Mouse (Mus musculus) embryonic facial prominence, embryonic 14.5 days (tissue): ENCODE results near the gene Erich4. TPM values are rescaled to one million over a fixed set of nuclear protein-coding genes. Genes with fewer than 3 reads are reported as not detected.

ENCODE experiments used
- ATAC-seq: fragments of 200-750 bp; cut with Nextera tagmentation; 2 replicates; pipeline ENCODE4 v1.8.0; 2017; ENCODE audit warnings: low read depth, moderate number of reproducible peaks, moderate TSS enrichment
- DNase-seq: peaks from one replicate; pipeline ENCODE4 v3.0.0-alpha.2; 2015; ENCODE audit warnings: low spot score
- H3K27ac ChIP-seq: fragments of 300-500 bp; sonication (generic); replicated peaks from 2 replicates; pipeline ENCODE4 v1.5.1; 2014; ENCODE audit warnings: low read depth, mild to moderate bottlenecking, low read length, moderate library complexity
- H3K27me3 ChIP-seq: fragments of 300-500 bp; sonication (generic); replicated peaks from 2 replicates; pipeline ENCODE4 v1.6.1; 2014; ENCODE audit warnings: low read length; ENCODE audit not compliant: control insufficient read depth, insufficient read depth
- H3K36me3 ChIP-seq: fragments of 300-500 bp; sonication (generic); 2 replicates; pipeline ENCODE4 v1.6.1; 2014; ENCODE audit warnings: low read length, mixed read lengths; ENCODE audit not compliant: control insufficient read depth, insufficient read depth
- H3K4me1 ChIP-seq: fragments of 300-500 bp; sonication (generic); 2 replicates; pipeline ENCODE4 v1.6.1; 2014; ENCODE audit warnings: antibody characterized with exemption, low read length; ENCODE audit not compliant: control insufficient read depth, insufficient read depth
- H3K4me2 ChIP-seq: fragments of 300-500 bp; sonication (generic); 2 replicates; pipeline ENCODE4 v1.6.1; 2014; ENCODE audit warnings: low read depth, mild to moderate bottlenecking, low read length, moderate library complexity, mixed read lengths
- H3K4me3 ChIP-seq: fragments of 300-500 bp; sonication (generic); 2 replicates; pipeline ENCODE4 v1.5.1; 2014; ENCODE audit warnings: low read depth, mild to moderate bottlenecking, low read length
- H3K9ac ChIP-seq: fragments of 300-500 bp; sonication (generic); 2 replicates; pipeline ENCODE4 v1.6.1; 2014; ENCODE audit warnings: low read depth, mild to moderate bottlenecking, low read length, moderate library complexity, mixed read lengths
- H3K9me3 ChIP-seq: fragments of 300-500 bp; sonication (generic); 2 replicates; pipeline ENCODE4 v1.6.1; 2016; ENCODE audit warnings: low read length; ENCODE audit not compliant: control insufficient read depth
- WGBS: fragments of 180-500 bp; shearing (Covaris S2); extraction: QIAGEN DNeasy Blood & Tissue Kit; methylation state at CpG from one replicate; pipeline ENCODE4 v1.1.7; 2014; 5-methylcytosine and 5-hydroxymethylcytosine counted together
- polyA plus RNA-seq: library from polyadenylated mRNA; unstranded; fragments of >200 nt; fragmentation: Nextera tagmentation; extraction: Ambion mirVana; gene quantifications from 2 replicates; pipeline ENCODE4 v1.2.1, GENCODE M21; 2014

The Erich4 gene
- polyA plus RNA-seq, 1 experiment from 2014 or later = not detected

DNA sequence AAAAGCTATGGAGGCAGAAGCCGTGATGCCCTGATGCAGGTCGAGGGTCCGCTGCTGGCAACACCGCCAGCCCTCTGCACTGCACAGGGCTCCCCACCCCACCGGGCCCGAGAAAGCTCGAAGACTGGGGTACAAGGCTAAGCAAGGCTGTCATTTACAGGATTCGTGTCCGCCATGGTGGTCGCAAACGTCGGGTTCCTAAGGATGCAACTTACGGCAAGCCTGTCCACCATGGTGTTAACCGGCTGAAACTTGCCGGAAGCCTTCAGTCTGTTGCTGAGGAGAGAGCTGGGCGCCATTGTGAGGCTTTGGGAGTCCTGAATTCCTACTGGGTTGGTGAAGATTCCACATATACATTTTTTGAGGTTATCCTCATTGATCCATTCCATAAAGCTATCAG lies 14.3 kb downstream of the Erich4 start:
- 87% methylated on average over 16 of the region's 16 CpGs for WGBS
- H3K27ac ChIP-seq = no peak overlapping the region

GRCm38 (mm10) chr7:25600666-25601065 lies 15.0 kb downstream of the Erich4 start:
- DNase-seq (no peak), ATAC-seq (no peak)
- 83% methylated on average over 11 of the region's 11 CpGs for WGBS

More for the DNA sequence above, 14.3 kb downstream of the Erich4 start:
- no peaks in the 10 kb centered on the region for H3K4me1 ChIP-seq
- DNase-seq (no peak), ATAC-seq (no peak)
- no peaks in the 10 kb centered on the region for H3K9me3 ChIP-seq
- H3K27me3 ChIP-seq = no peaks in the 10 kb centered on the region
- H3K4me2 ChIP-seq = no peak overlapping the region
- H3K36me3 ChIP-seq = no peaks in the 10 kb centered on the region
- H3K9ac ChIP-seq = no peak overlapping the region
- no peak overlapping the region for H3K4me3 ChIP-seq

GRCm38 (mm10) chr7:25599663-25600062 lies 16.0 kb downstream of the Erich4 start:
- DNase-seq (peak; percentile 68), ATAC-seq (no peak)
- no peak overlapping the region for H3K9ac ChIP-seq
- WGBS = 12% methylated on average over 10 of the region's 10 CpGs
- H3K4me2 ChIP-seq = no peak overlapping the region
- H3K27me3 ChIP-seq = no peaks in the 10 kb centered on the region
- H3K36me3 ChIP-seq = no peaks in the 10 kb centered on the region
- H3K4me1 ChIP-seq = no peaks in the 10 kb centered on the region
- no peaks in the 10 kb centered on the region for H3K9me3 ChIP-seq
- no peak overlapping the region for H3K4me3 ChIP-seq
- H3K27ac ChIP-seq = no peak overlapping the region

More at GRCm38 (mm10) chr7:25600666-25601065, 15.0 kb downstream of the Erich4 start:
- H3K27me3 ChIP-seq = no peaks in the 10 kb centered on the region
- no peaks in the 10 kb centered on the region for H3K9me3 ChIP-seq
- no peaks in the 10 kb centered on the region for H3K4me1 ChIP-seq
- H3K4me2 ChIP-seq = no peak overlapping the region
- H3K27ac ChIP-seq = no peak overlapping the region
- no peak overlapping the region for H3K9ac ChIP-seq
- H3K4me3 ChIP-seq = no peak overlapping the region
- H3K36me3 ChIP-seq = no peaks in the 10 kb centered on the region

- Histone ChIP-seq H3K27ac (no peak overlapping the region), H3K4me2 (no peak overlapping the region), H3K9me3 (no peaks in the 10 kb centered on the region), H3K36me3 (no peaks in the 10 kb centered on the region), H3K9ac (no peak overlapping the region), H3K4me3 (no peak overlapping the region), H3K4me1 (no peaks in the 10 kb centered on the region), H3K27me3 (no peaks in the 10 kb centered on the region)
- 73% methylated on average over 3 of the region's 3 CpGs for WGBS
- no peak for DNase-seq
- ATAC-seq = no peak
These were observed 21.8 kb downstream of the Erich4 start for GRCm38 (mm10) chr7:25593859-25594258.

- H3K9me3 ChIP-seq = no peaks in the 10 kb centered on the region
- 91% methylated on average over 2 of the region's 2 CpGs for WGBS
These were observed 24.5 kb downstream of the Erich4 start for GRCm38 (mm10) chr7:25591226-25591625.

DNA sequence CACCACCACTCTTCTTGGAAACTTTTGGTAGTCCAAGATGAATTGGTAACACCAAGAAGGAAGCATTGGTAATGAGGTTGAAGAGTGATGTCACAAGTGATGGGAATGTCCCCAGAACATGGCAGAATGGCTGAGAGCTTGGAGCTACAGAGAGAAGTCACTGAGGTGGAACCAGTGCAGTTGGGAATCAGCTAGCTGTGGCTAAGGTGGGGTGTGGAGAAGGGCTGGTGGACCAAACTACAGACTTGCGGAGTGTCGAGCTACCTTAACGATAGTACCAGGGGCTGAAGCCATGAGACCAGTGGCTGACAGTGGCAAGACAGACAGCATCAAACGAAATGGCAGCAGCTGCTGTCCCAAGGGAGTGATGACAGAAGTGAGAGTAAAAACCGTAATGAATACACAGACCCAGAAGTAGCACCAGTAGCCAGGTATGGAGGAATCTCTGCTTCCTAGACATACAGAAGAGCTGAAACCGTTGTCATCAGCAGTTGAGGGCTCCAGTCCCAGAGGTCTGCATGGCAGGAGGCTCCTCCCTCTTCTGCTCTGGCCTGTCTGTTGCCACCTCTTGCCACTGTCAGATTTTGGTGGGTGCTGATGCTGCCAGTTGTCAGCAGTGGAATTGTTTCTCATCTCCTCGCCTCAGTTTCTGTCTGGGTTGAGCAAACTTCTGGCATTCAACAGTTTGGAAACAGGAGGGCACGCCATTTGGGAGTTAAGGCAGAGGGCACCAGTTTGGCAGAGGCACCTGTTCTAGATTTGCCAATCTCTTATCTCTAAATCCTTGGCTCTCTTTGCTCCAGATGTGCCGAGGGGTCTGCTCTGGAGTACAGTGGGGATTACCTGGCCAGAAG lies 30.1 kb downstream of the Erich4 start:
- Histone ChIP-seq H3K9me3 (no peaks in the 10 kb centered on the region), H3K36me3 (no peaks in the 10 kb centered on the region), H3K4me1 (no peaks in the 10 kb centered on the region), H3K4me3 (no peak overlapping the region), H3K27me3 (no peaks in the 10 kb centered on the region), H3K4me2 (no peak overlapping the region), H3K9ac (no peak overlapping the region), H3K27ac (no peak overlapping the region)
- DNase-seq (no peak), ATAC-seq (no peak)
- 76% methylated on average over 9 of the region's 9 CpGs for WGBS

More at GRCm38 (mm10) chr7:25591226-25591625, 24.5 kb downstream of the Erich4 start:
- Histone ChIP-seq H3K4me3 (no peak overlapping the region), H3K9ac (no peak overlapping the region), H3K4me1 (no peaks in the 10 kb centered on the region), H3K27me3 (no peaks in the 10 kb centered on the region), H3K4me2 (no peak overlapping the region), H3K27ac (no peak overlapping the region), H3K36me3 (no peaks in the 10 kb centered on the region)
- DNase-seq = no peak
- no peak for ATAC-seq

DNA sequence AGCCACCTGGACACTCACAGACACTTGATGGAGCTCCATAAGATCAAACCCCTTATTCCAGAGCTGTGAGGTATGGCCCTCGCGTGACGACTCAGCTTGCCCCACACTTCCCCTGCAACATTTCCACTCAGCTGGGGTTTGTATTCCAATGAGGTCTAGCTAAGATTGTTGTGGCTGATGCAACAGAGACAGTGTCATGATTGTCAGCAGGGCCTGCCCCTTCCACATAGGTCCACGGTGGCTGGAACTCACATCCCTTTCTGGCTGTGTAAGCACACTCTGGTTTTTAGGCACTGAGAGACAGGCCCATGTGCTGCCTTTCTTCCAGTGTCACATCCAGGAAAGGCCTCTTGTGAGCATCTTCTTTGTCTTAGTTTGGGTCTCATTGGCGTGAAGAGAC lies 31.0 kb downstream of the Erich4 start:
- Histone ChIP-seq H3K27me3 (no peaks in the 10 kb centered on the region), H3K36me3 (no peaks in the 10 kb centered on the region), H3K4me2 (no peak overlapping the region), H3K9me3 (no peaks in the 10 kb centered on the region), H3K4me1 (no peaks in the 10 kb centered on the region), H3K4me3 (no peak overlapping the region), H3K27ac (no peak overlapping the region), H3K9ac (no peak overlapping the region)
- DNase-seq (no peak), ATAC-seq (no peak)
- 85% methylated on average over 5 of the region's 5 CpGs for WGBS

DNA sequence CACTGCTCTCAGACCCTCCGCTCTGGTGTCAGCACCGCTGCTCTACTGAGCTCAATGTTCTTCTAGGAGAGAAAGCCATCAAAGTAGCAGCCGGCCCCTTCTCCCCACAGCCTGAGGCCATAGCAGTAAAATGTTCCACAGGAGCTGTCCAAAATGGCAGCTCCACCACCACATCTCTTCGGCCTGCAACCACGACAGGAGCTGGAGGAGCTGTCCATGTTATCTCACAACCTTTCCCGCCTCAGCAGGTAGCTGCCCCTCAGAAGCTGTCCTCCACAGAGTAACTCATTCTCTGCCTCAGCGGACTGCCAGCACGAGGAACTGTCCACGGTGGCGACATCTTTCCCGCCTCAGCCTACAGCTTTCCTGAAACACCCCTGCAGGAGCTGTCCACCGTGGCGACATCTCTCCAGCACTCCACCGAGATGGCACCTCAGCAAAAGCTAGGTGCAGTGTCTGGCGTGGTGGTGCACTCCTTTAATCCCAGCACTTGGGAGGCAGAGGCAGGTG lies 33.3 kb downstream of the Erich4 start:
- no peak overlapping the region for H3K9ac ChIP-seq
- no peak overlapping the region for H3K27ac ChIP-seq
- H3K4me3 ChIP-seq = no peak overlapping the region
- no peak overlapping the region for H3K4me2 ChIP-seq
- H3K9me3 ChIP-seq = no peaks in the 10 kb centered on the region
- 82% methylated on average over 14 of the region's 15 CpGs for WGBS
- no peaks in the 10 kb centered on the region for H3K36me3 ChIP-seq
- no peaks in the 10 kb centered on the region for H3K4me1 ChIP-seq
- no peaks in the 10 kb centered on the region for H3K27me3 ChIP-seq
- ATAC-seq = no peak
- DNase-seq = no peak

GRCm38 (mm10) chr7:25579441-25579840 lies 36.3 kb downstream of the Erich4 start:
- no peak overlapping the region for H3K27ac ChIP-seq
- DNase-seq (no peak), ATAC-seq (no peak)
- H3K4me3 ChIP-seq = no peak overlapping the region
- H3K4me2 ChIP-seq = no peak overlapping the region
- WGBS = 80% methylated on average over 10 of the region's 10 CpGs
- no peaks in the 10 kb centered on the region for H3K27me3 ChIP-seq
- H3K9me3 ChIP-seq = no peaks in the 10 kb centered on the region
- H3K9ac ChIP-seq = no peak overlapping the region
- H3K36me3 ChIP-seq = no peaks in the 10 kb centered on the region
- H3K4me1 ChIP-seq = no peaks in the 10 kb centered on the region
